Mouse (Mus musculus): Measurements from ENCODE around the gene Kpna1. TPM values are rescaled to one million over a fixed set of nuclear protein-coding genes. Genes with fewer than 3 reads are reported as not detected.
"Not testable (repeated sequence)": the region's sequence is repeated elsewhere in the genome, so short reads cannot be mapped to it uniquely, and the experiment has no call there.

Kpna1 gene
- total RNA-seq (2021), result 100 to 1,000 TPM; 156 to 177 TPM
- long read RNA-seq, experiment 1, full-length matches to known transcripts, result 58 of 78 reads
- long read RNA-seq, experiment 1, partial matches to known transcripts, result 1 of 78 reads
- long read RNA-seq, experiment 1, other reads (novel, unspliced or antisense), result 19 of 78 reads
- long read RNA-seq, experiment 2, full-length matches to known transcripts, result 57 of 78 reads
- long read RNA-seq, experiment 2, partial matches to known transcripts, result 3 of 78 reads
- long read RNA-seq, experiment 2, other reads (novel, unspliced or antisense), result 18 of 78 reads

- intact Hi-C loops (cut with DNase I); DNase-seq: not testable (repeated sequence)
Measured at GRCm38 (mm10) chr16:35978450-35978849, at the start of gene Kpna1. TSS of gene Kpna1 (plus strand) at chr16:35978750.

DNA sequence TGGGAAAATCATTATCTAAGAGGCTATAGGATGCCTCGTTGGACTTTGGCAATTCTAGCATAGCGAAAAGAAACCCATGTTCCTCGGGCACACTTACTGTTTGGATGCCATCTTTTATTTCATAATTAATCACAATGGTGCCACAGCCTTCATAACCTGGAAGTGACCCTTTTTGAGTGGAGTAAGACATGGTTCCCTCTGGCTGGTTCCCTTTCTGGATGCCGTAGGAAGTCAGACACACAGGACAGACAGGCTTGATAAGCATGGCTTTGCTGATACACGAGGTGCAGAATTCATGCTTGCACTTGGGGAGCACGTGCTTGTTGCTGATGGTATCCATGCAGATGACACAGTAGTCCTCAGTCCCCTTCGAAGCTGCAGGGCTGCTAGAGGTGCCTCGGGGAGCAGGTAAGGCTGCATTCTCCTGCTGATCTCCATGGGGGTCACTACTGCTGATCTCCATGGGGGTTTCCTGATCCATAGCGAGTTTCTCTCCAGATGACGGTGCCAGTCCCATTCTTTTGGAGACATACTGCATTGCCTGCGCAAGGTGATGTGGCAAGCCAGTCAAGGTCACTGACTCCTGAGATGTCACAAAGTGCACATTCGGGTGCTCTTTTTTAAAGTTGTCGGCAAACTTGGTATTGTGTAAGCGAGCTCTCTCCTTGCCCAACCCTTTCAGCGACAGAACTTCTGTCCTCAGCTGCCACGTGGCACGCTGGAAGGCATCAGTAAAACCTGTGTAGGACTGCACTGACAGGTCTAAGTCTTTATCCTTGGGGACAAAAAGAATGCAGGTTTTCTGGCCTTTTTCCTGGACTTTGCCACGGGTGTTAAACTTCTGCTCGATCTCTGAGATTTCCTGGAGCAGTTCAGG lies 46.1 kb upstream of the Kpna1 start:
- intact Hi-C loops (cut with DNase I), result no loop called here
- no peak for DNase-seq

- intact Hi-C loops (cut with DNase I), result no loop called here
Measured at GRCm38 (mm10) chr16:35933181-35933580, 45.4 kb upstream of the Kpna1 start.

GRCm38 (mm10) chr16:35938211-35939151 lies 40.1 kb upstream of the Kpna1 start, which contains the start of the genes Parp9 and Dtx3l:
TSS of gene Parp9 (plus strand) at chr16:35938470.
TSS of gene Dtx3l (minus strand) at chr16:35939151.
- intact Hi-C loops (cut with DNase I), result loop anchor here (2.0 to 5.0 kb wide), 2 partner anchors 46 to 64 kb away; no protein-coding TSS in a partner anchor
- peak; percentile 32 to 62 for DNase-seq

More at GRCm38 (mm10) chr16:35933181-35933580, 45.4 kb upstream of the Kpna1 start:
- no peak for DNase-seq

- no peak for DNase-seq
- intact Hi-C loops (cut with DNase I), result loop anchor here (2.0 to 5.0 kb wide), 2 partner anchors 47 to 64 kb away; no protein-coding TSS in a partner anchor
Measured at GRCm38 (mm10) chr16:35939261-35939660, 39.3 kb upstream of the Kpna1 start.

GRCm38 (mm10) chr16:35939690-35940089 lies 38.9 kb upstream of the Kpna1 start:
- peak; percentile 78 to 83 for DNase-seq
- intact Hi-C loops (cut with DNase I), result loop anchor here (2.0 to 5.0 kb wide), 2 partner anchors 47 to 65 kb away; no protein-coding TSS in a partner anchor

GRCm38 (mm10) chr16:35941382-35941781 lies 37.2 kb upstream of the Kpna1 start:
- intact Hi-C loops (cut with DNase I), result no loop called here
- no peak for DNase-seq

DNA sequence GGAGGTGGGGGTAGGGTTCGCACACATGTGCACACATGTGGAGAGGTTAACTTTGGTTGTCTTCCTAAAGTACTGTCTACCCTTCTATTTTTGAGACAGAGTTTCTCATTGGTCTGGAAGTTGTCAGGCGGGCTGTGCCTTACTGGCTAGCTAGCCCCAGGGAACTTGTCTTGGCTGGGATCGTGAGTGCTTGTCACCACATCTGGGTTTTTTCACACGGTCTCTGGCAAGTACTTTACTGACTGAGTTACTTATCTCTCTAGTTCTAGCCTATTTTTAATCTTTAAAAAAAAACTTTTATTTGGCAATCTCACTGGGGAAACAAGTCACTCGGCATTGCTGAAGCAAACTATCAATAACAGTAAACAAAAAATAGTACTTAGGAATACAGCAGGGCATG lies 29.3 kb upstream of the Kpna1 start:
- DNase-seq, result no peak
- intact Hi-C loops (cut with DNase I), result no loop called here

DNA sequence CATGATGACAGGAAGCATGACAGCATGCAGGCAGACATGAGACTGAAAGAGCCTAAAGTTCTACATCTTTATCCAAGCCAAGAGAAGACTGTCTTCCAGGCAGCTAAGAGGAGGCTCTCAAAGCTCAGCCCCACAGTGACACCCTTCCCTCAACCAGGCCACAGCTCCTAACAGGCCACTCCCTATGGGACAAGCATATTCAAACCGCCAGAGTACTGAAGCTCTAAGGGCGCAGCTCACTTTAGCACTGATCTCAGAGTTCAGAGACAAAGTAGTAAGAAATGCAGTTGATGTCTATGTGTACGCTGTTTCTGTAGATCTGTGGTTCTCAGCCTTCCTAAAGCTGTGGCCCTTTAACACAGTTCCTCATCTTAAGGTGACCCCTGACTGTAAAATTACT lies 27.3 kb upstream of the Kpna1 start:
- DNase-seq, result no peak
- intact Hi-C loops (cut with DNase I), result no loop called here

DNA sequence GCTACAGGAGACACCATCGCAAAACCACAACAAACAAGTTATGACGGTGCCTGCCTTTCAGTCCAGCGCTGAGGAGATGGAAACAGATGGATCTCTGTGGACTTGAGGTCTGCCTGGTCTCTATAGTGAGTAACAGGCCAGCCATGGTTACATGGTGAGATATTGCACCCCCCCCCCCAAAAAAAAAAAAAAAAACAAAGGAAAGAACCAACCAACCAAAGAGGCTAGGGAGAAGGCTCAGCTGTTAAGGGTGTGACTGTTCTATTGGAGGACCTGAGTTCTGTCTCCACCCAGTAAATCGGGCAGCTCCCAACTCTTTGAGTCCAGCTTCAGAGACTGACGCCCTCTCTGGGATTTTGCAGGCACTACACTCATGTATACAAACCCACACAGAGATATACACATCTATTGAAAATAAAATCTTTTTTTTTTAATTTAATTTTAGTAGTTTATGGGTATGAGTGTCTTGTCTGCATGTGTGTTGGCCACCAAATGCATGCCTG lies 25.9 kb upstream of the Kpna1 start:
- no peak for DNase-seq
- intact Hi-C loops (cut with DNase I), result no loop called here

DNA sequence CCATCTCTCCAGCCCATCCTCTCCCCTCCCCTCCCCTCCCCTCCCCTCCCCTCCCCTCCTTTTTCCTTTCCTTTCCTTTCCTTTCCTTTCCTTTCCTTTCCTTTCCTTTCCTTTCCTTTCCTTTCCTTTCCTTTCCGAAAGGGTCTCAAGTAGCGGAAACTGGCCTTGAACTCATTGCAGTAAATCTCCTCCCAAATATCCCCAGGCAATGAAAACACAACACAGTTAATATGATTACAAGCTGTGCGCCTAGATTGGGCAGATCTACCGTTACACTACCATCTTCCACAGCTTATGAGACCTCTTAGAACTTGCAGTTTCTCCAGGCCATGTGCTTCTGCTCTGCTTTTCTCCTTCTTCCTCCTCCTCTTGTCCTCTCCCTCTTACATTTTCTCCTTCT lies 12.6 kb upstream of the Kpna1 start:
- intact Hi-C loops (cut with DNase I); DNase-seq: not testable (repeated sequence)

DNA sequence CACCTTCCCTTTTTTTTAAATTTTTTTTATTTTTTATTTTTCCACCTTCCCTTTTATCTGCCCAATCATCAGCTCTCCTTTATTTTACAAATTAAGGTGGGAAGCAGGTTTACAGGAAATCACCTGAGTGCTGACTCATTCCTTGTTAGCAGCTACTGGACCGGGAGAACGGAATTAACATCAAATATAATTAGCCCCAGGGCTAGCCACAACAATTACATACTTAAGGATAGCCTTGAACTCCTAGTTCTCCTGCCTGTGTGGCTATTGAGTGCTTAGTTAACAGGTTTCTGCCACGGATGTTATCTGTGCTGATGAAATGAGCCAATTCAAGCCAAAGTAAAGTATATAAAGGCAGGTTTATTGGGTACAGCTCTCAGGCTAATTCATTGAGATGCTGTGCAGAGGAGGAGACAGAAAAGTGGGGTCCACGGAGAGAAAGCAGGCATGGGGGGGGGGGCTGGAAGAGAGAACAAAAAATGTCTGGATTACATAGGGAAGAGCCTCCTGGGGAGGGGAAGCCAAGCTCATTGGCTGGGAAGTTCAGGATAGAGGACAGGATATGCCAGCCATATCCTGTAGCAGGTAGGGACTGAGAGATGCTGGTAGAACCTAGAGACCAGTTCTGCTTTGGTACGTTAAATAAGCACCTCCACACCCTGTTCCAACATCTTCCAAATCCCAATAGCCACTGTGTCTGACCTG lies 12.0 kb upstream of the Kpna1 start:
- DNase-seq, result no peak
- intact Hi-C loops (cut with DNase I), result no loop called here

GRCm38 (mm10) chr16:35967319-35967718 lies 11.2 kb upstream of the Kpna1 start:
- DNase-seq, result no peak
- intact Hi-C loops (cut with DNase I), result no loop called here

DNA sequence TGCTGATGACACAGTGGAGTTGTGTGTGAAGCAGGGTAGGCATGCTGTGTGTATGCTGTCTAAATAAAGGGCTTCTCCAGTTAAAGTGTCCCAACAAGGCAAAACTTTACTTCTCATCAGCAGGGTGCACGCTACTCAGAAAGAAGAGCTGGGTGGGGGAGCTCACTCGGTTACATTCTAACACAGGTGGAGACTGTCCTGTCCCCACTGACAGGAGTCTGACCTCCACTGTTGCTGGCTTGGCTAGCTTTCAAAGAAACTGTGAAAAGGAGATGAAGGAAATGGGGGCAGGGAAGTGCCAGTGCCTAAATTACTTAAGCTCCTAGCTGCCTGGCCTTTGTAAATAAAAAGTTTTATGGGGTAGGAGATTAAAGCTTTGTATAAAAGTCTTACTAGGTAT lies 10.4 kb upstream of the Kpna1 start:
- DNase-seq, result no peak
- intact Hi-C loops (cut with DNase I), result no loop called here

- no peak for DNase-seq
- intact Hi-C loops (cut with DNase I), result no loop called here
Measured at GRCm38 (mm10) chr16:35974021-35974420, 4.5 kb upstream of the Kpna1 start.

- intact Hi-C loops (cut with DNase I), result loop anchor here (5.0 kb wide), 1 partner anchor 109 kb away; the partner anchor contains the start of gene Parp14
- peak; percentile 100 for DNase-seq
Measured at GRCm38 (mm10) chr16:35981363-35981821, 2.8 kb downstream of the Kpna1 start.

DNA sequence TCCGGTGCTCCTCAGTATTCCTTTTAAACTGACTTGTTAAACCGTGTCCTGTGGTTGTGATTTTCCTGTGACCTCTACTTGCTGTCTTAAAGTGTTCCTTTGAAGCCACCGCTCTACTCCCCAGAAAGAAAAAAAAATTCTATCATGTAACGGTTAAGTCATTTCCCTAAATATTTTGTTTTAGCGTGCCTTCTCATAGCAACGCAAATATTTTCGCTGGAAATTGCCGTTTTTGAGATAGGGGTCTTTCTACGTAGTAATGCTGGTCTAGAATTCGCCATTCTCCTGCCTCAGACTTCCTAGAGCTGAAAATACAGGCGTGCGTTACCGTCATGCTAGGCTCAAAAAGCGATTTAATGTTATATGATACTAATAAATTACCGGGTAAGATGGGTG lies 4.0 kb downstream of the Kpna1 start:
- intact Hi-C loops (cut with DNase I), result loop anchor here (5.0 kb wide), 1 partner anchor 110 kb away; the partner anchor contains the start of gene Parp14
- DNase-seq, result no peak

DNA sequence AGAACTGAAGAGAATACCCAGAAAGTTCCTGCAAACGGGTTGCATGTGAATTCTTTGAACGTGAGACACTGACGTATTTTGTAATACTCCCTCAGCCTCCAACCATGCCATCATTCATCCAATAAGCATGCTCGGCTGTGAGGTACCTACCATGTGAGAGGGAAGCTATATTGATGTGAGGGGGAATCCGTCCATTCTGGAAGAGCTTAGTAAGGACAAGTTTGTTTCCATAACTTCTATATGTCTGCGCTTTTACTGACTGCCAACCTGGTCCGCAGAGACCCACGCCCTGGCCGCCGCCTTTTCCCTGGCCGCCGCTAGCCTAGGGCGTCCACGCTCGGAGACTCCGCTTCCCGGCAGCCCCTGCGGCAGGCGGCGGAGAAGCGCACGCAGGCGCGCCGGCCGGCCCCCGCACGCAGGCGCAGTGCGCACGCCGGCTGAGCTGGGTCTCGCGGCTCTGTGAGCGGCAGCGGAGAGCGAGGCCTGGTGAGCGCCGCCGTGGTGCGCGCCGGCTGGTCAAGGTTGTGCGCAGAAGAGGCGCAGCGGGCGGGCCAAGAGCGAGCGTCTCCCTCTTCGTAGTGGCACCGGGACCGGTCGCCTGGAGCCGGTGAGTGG lies 4.5 kb downstream of the Kpna1 start:
- DNase-seq, result peak; percentile 82 to 85
- intact Hi-C loops (cut with DNase I), result loop anchor here (5.0 kb wide), 1 partner anchor 111 kb away; the partner anchor contains the start of gene Parp14
